Mouse (Mus musculus): ENCODE data around the gene Sgms2. TPM values are rescaled to one million over a fixed set of nuclear protein-coding genes. Genes with fewer than 3 reads are reported as not detected.

The Sgms2 gene
- polyA plus RNA-seq, 1 experiment: 8.6 TPM

DNA sequence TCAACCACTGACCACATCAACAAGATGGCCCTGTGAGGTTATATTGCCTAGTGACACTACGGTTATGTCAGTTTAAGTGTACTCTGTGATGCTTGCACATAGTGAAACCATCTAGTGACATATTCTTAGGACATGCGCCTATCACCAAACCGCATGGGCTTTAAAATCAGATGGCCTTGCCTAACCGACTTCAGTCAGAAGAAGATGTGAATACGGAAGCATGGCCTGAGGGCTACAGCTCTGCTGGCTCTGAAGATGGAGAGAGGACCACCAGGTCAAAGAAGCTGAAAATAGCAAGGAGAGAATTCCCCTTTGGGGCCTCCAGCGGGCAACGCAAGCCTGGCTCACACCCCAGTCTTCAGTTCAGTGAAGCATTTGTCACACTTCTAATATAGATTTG, 194.3 kb downstream of the Sgms2 start:
- TF ChIP-seq MYOD1 (IDR thresholded peaks at IDR 0.05; ENCODE audit: control insufficient read depth, insufficient read length, low read depth) (no peak), USF1 (IDR thresholded peaks at IDR 0.05; ENCODE audit: low read depth) (no peak), MYOG (IDR thresholded peaks at IDR 0.05; ENCODE audit: control insufficient read depth, extremely low read depth, insufficient read length) (no peak), CEBPB (IDR thresholded peaks at IDR 0.05; ENCODE audit: low read depth) (no peak), CTCF (IDR thresholded peaks at IDR 0.05; ENCODE audit: control insufficient read depth, insufficient read depth, insufficient read length) (no peak), FOSL1 (IDR thresholded peaks at IDR 0.05; ENCODE audit: insufficient read depth, low read length, poor library complexity, severe bottlenecking) (no peak), MAX (IDR thresholded peaks at IDR 0.05) (no peak)
- Histone ChIP-seq H3K27me3 (ENCODE audit: control insufficient read depth, insufficient read depth, insufficient read length) (no peaks in the 10 kb centered on the region), H3K4me3 (ENCODE audit: insufficient read depth, poor library complexity, severe bottlenecking) (no peak overlapping the region), H3K79me2 (ENCODE audit: control insufficient read depth, insufficient read depth) (no peaks in the 10 kb centered on the region), H3K79me3 (ENCODE audit: low read depth) (no peaks in the 10 kb centered on the region), H3K36me3 (ENCODE audit: control insufficient read depth, insufficient read depth) (no peaks in the 10 kb centered on the region), H3ac (ENCODE audit: control insufficient read depth, insufficient read length, low read depth) (no peak overlapping the region)

DNA sequence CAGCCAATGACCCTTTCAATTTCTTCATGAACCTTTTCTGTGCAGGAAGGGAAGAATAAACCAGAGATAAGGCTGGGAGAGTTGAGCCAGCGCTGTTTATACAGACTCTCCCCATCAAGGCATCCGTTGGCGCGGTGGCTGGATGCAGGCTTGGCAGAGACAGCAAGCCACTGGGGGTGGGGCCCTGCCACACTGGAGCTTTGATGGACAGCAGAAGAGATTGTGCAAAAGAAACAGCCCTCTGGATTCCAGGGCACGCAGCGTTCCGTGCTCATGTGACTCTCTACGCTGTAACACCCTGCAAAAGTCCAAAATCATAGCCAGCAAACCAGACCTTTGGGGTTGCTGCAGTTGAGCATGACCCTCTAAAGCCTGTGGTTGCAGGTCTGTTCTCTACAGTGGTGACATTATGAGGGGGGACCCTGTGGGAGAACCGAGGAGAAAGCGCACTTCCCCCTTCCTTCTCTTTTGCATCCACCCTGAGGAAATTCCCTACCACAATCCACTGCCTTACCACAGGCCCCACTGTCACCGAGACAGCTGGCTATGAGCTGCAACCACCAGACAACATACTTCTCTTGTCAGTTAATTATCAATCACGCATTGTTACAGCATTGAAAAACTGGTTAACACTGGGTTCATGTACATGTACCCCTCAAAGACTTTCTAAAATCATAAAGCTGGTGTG, 195.6 kb downstream of the Sgms2 start:
- H3K79me2 ChIP-seq (ENCODE audit: control insufficient read depth, insufficient read depth): no peaks in the 10 kb centered on the region
- no peaks in the 10 kb centered on the region for H3K36me3 ChIP-seq (ENCODE audit: control insufficient read depth, insufficient read depth)
- no peak overlapping the region for H3ac ChIP-seq (ENCODE audit: control insufficient read depth, insufficient read length, low read depth)
- no peak overlapping the region for H3K4me3 ChIP-seq (ENCODE audit: insufficient read depth, poor library complexity, severe bottlenecking)
- H3K79me3 ChIP-seq (ENCODE audit: low read depth): no peaks in the 10 kb centered on the region
- TF ChIP-seq MYOD1 (IDR thresholded peaks at IDR 0.05; ENCODE audit: control insufficient read depth, insufficient read length, low read depth) (no peak), MAX (IDR thresholded peaks at IDR 0.05) (no peak), CEBPB (IDR thresholded peaks at IDR 0.05; ENCODE audit: low read depth) (no peak), MYOG (IDR thresholded peaks at IDR 0.05; ENCODE audit: control insufficient read depth, extremely low read depth, insufficient read length) (no peak), FOSL1 (IDR thresholded peaks at IDR 0.05; ENCODE audit: insufficient read depth, low read length, poor library complexity, severe bottlenecking) (no peak), USF1 (IDR thresholded peaks at IDR 0.05; ENCODE audit: low read depth) (no peak), CTCF (IDR thresholded peaks at IDR 0.05; ENCODE audit: control insufficient read depth, insufficient read depth, insufficient read length) (no peak)
- no peaks in the 10 kb centered on the region for H3K27me3 ChIP-seq (ENCODE audit: control insufficient read depth, insufficient read depth, insufficient read length)

DNA sequence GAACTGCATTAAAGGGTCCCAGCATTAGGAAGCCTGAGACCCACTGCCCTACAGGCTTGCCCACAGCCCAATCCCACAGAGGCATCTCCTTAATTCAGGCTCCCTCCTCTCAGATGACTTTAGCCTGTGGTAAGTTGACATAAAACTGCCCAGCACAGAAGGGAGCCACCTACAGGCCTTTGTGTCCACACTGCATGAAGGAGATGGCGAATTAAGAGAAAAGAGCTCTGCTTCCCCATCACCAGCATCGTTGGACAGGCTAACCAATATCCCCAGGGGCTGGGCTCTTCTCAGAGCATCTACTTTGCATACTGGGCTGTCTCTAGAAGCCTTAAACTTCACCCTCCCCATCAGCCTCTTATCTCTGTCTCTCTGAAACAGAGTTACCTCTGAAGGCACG, 196.7 kb downstream of the Sgms2 start:
- H3K79me3 ChIP-seq (ENCODE audit: low read depth): no peaks in the 10 kb centered on the region
- TF ChIP-seq MYOD1 (IDR thresholded peaks at IDR 0.05; ENCODE audit: control insufficient read depth, insufficient read length, low read depth) (no peak), MAX (IDR thresholded peaks at IDR 0.05) (no peak), MYOG (IDR thresholded peaks at IDR 0.05; ENCODE audit: control insufficient read depth, extremely low read depth, insufficient read length) (no peak), CEBPB (IDR thresholded peaks at IDR 0.05; ENCODE audit: low read depth) (no peak), FOSL1 (IDR thresholded peaks at IDR 0.05; ENCODE audit: insufficient read depth, low read length, poor library complexity, severe bottlenecking) (no peak), USF1 (IDR thresholded peaks at IDR 0.05; ENCODE audit: low read depth) (no peak), CTCF (IDR thresholded peaks at IDR 0.05; ENCODE audit: control insufficient read depth, insufficient read depth, insufficient read length) (no peak)
- H3K4me3 ChIP-seq (ENCODE audit: insufficient read depth, poor library complexity, severe bottlenecking): no peak overlapping the region
- no peak overlapping the region for H3ac ChIP-seq (ENCODE audit: control insufficient read depth, insufficient read length, low read depth)
- no peaks in the 10 kb centered on the region for H3K27me3 ChIP-seq (ENCODE audit: control insufficient read depth, insufficient read depth, insufficient read length)
- H3K79me2 ChIP-seq (ENCODE audit: control insufficient read depth, insufficient read depth): no peaks in the 10 kb centered on the region
- no peaks in the 10 kb centered on the region for H3K36me3 ChIP-seq (ENCODE audit: control insufficient read depth, insufficient read depth)

- Histone ChIP-seq H3K79me2 (ENCODE audit: control insufficient read depth, insufficient read depth) (no peaks in the 10 kb centered on the region), H3K79me3 (ENCODE audit: low read depth) (no peaks in the 10 kb centered on the region), H3ac (ENCODE audit: control insufficient read depth, insufficient read length, low read depth) (no peak overlapping the region), H3K27me3 (ENCODE audit: control insufficient read depth, insufficient read depth, insufficient read length) (no peaks in the 10 kb centered on the region), H3K4me3 (ENCODE audit: insufficient read depth, poor library complexity, severe bottlenecking) (no peak overlapping the region), H3K36me3 (ENCODE audit: control insufficient read depth, insufficient read depth) (no peaks in the 10 kb centered on the region)
- TF ChIP-seq MYOG (IDR thresholded peaks at IDR 0.05; ENCODE audit: control insufficient read depth, extremely low read depth, insufficient read length): no peak
- no peak for TF ChIP-seq CTCF (IDR thresholded peaks at IDR 0.05; ENCODE audit: control insufficient read depth, insufficient read depth, insufficient read length)
- no peak for TF ChIP-seq CEBPB (IDR thresholded peaks at IDR 0.05; ENCODE audit: low read depth)
- no peak for TF ChIP-seq USF1 (IDR thresholded peaks at IDR 0.05; ENCODE audit: low read depth)
- no peak for TF ChIP-seq MYOD1 (IDR thresholded peaks at IDR 0.05; ENCODE audit: control insufficient read depth, insufficient read length, low read depth)
- TF ChIP-seq FOSL1 (IDR thresholded peaks at IDR 0.05; ENCODE audit: insufficient read depth, low read length, poor library complexity, severe bottlenecking): no peak
- no peak for TF ChIP-seq MAX (IDR thresholded peaks at IDR 0.05)
Measured at GRCm38 (mm10) chr3:131292959-131293358, 198.3 kb downstream of the Sgms2 start.

- H3K36me3 ChIP-seq (ENCODE audit: control insufficient read depth, insufficient read depth): no peaks in the 10 kb centered on the region
- H3K27me3 ChIP-seq (ENCODE audit: control insufficient read depth, insufficient read depth, insufficient read length): no peaks in the 10 kb centered on the region
- TF ChIP-seq USF1 (IDR thresholded peaks at IDR 0.05; ENCODE audit: low read depth) (no peak), MAX (IDR thresholded peaks at IDR 0.05) (no peak), FOSL1 (IDR thresholded peaks at IDR 0.05; ENCODE audit: insufficient read depth, low read length, poor library complexity, severe bottlenecking) (no peak), CEBPB (IDR thresholded peaks at IDR 0.05; ENCODE audit: low read depth) (no peak), MYOD1 (IDR thresholded peaks at IDR 0.05; ENCODE audit: control insufficient read depth, insufficient read length, low read depth) (no peak), MYOG (IDR thresholded peaks at IDR 0.05; ENCODE audit: control insufficient read depth, extremely low read depth, insufficient read length) (no peak), CTCF (IDR thresholded peaks at IDR 0.05; ENCODE audit: control insufficient read depth, insufficient read depth, insufficient read length) (no peak)
- no peak overlapping the region for H3ac ChIP-seq (ENCODE audit: control insufficient read depth, insufficient read length, low read depth)
- no peaks in the 10 kb centered on the region for H3K79me2 ChIP-seq (ENCODE audit: control insufficient read depth, insufficient read depth)
- no peak overlapping the region for H3K4me3 ChIP-seq (ENCODE audit: insufficient read depth, poor library complexity, severe bottlenecking)
- no peaks in the 10 kb centered on the region for H3K79me3 ChIP-seq (ENCODE audit: low read depth)
Measured at GRCm38 (mm10) chr3:131292349-131292748, 198.9 kb downstream of the Sgms2 start.
